8 mouse cellular contexts compared by ENCODE assay signal in genomic region chr14:54576241-54577088, GRCm38 (mm10). TPM values are rescaled to one million over a fixed set of nuclear protein-coding genes. Genes with fewer than 3 reads are reported as not detected.
DNase-seq lines count a peak whose midpoint lies in the region; ATAC-seq lines count a peak whose summit lies in the region.

No protein-coding gene starts in this region.

- peak overlapping the region; percentile 81 for H3K4me2 ChIP-seq in heart, embryonic 11.5 days
- H3K4me2 ChIP-seq in kidney, embryonic 15.5 days, result peak overlapping the region; percentile 84
- peak overlapping the region; percentile 76 for H3K4me2 ChIP-seq in midbrain, embryonic 12.5 days (replicated peaks)

- H3K9ac ChIP-seq in heart, embryonic 11.5 days (ENCODE audit: low read depth, low read length), result peak overlapping the region; percentile 95
- H3K9ac ChIP-seq in kidney, embryonic 15.5 days, result peak overlapping the region; percentile 96
- peak overlapping the region; percentile 87 for H3K9ac ChIP-seq in midbrain, embryonic 12.5 days (replicated peaks)

- peak overlapping the region; percentile 87 for H3K4me3 ChIP-seq in heart, embryonic 11.5 days (ENCODE audit: low read depth, low read length)
- H3K4me3 ChIP-seq in kidney, embryonic 15.5 days (replicated peaks), result peak overlapping the region; percentile 80
- peak overlapping the region; percentile 78 for H3K4me3 ChIP-seq in midbrain, embryonic 12.5 days

- peak; percentile 94 for DNase-seq in heart, adult 11 months
- DNase-seq in heart, adult 8-10 months (ENCODE audit: low spot score), result no peak
- peak; percentile 67 for DNase-seq in adrenal gland, adult 2 months
- DNase-seq in right cerebral cortex, adult 18-20 months, result no peak
- DNase-seq in cerebellum, adult 11 months, result no peak

- no peaks in the 10 kb centered on the region for H3K9me3 ChIP-seq in heart, embryonic 11.5 days (replicated peaks; ENCODE audit: control insufficient read depth, low read length)
- no peaks in the 10 kb centered on the region for H3K9me3 ChIP-seq in kidney, embryonic 15.5 days (replicated peaks)
- no peaks in the 10 kb centered on the region for H3K9me3 ChIP-seq in midbrain, embryonic 12.5 days

- ATAC-seq in heart, embryonic 11.5 days (replicated peaks; ENCODE audit: insufficient number of reproducible peaks, low FRiP score, low TSS enrichment), result no peak
- peak; percentile 8; the same call in 1 of the 2 replicates for ATAC-seq in kidney, embryonic 15.5 days (replicated peaks; ENCODE audit: low FRiP score)
- peak; percentile 7; the same call in 1 of the 2 replicates for ATAC-seq in midbrain, embryonic 12.5 days (ENCODE audit: low FRiP score, low read depth)

- H3K27me3 ChIP-seq in heart, embryonic 11.5 days (ENCODE audit: control insufficient read depth, insufficient read depth, low read length), result no peaks in the 10 kb centered on the region
- no peaks in the 10 kb centered on the region for H3K27me3 ChIP-seq in kidney, embryonic 15.5 days
- H3K27me3 ChIP-seq in midbrain, embryonic 12.5 days, result peaks cover 31% of the 10 kb centered on the region

- WGBS in heart, embryonic 11.5 days (ENCODE audit: insufficient replicate concordance), result under 1% methylated on average over 84 of the region's 84 CpGs
- WGBS in kidney, embryonic 15.5 days, result under 1% methylated on average over 84 of the region's 84 CpGs
- WGBS in midbrain, embryonic 12.5 days, result under 1% methylated on average over 80 of the region's 84 CpGs

- H3K36me3 ChIP-seq in heart, embryonic 11.5 days (ENCODE audit: control insufficient read depth, insufficient read depth, low read length), result peaks cover 1% of the 10 kb centered on the region
- peaks cover 18% of the 10 kb centered on the region for H3K36me3 ChIP-seq in kidney, embryonic 15.5 days
- peaks cover 2% of the 10 kb centered on the region for H3K36me3 ChIP-seq in midbrain, embryonic 12.5 days

- H3K4me1 ChIP-seq in heart, embryonic 11.5 days (ENCODE audit: control insufficient read depth, insufficient read depth, low read length), result peaks cover 31% of the 10 kb centered on the region
- peaks cover 59% of the 10 kb centered on the region for H3K4me1 ChIP-seq in kidney, embryonic 15.5 days
- H3K4me1 ChIP-seq in midbrain, embryonic 12.5 days, result peaks cover 57% of the 10 kb centered on the region

- peak overlapping the region; percentile 93 for H3K27ac ChIP-seq in heart, embryonic 11.5 days (ENCODE audit: low read depth, low read length)
- H3K27ac ChIP-seq in kidney, embryonic 15.5 days, result peak overlapping the region; percentile 95
- H3K27ac ChIP-seq in midbrain, embryonic 12.5 days (replicated peaks), result peak overlapping the region; percentile 82

RNA-seq across cellular contexts. Expression of gene Ajuba, which starts 0.9 kb away (rescaled TPM):
- 1 to 10 TPM; 4.6 to 5.2 (median 4.7) TPM for total RNA-seq in heart, adult 8-10 months (2022)
- total RNA-seq in adrenal gland, adult 2 months (2021), result 10 to 100 TPM; 14.4 to 30.3 TPM
- 47.0 and 56.9 TPM in 2 replicates for polyA plus RNA-seq in adrenal gland, adult 2 months (2012; rRNA removed)
- polyA plus RNA-seq in heart, embryonic 11.5 days (2014; fragmentation: Nextera tagmentation; extraction: Ambion mirVana), result 23.4 and 30.7 TPM in 2 replicates
- polyA plus RNA-seq in kidney, embryonic 15.5 days (2015; fragmentation: Nextera tagmentation; extraction: Ambion mirVana), result 45.9 and 50.4 TPM in 2 replicates
- 41.6 and 46.6 TPM in 2 replicates for polyA plus RNA-seq in midbrain, embryonic 12.5 days (2016; fragmentation: Nextera tagmentation; extraction: Ambion mirVana)

RNA-seq across cellular contexts. Expression of gene Haus4, which starts 22.0 kb away (rescaled TPM):
- total RNA-seq in heart, adult 8-10 months (2022), result 1 to 10 TPM; 3.5 to 6.1 (median 4.1) TPM
- total RNA-seq in adrenal gland, adult 2 months (2021), result 10 to 100 TPM; 13.9 to 26.6 TPM
- polyA plus RNA-seq in adrenal gland, adult 2 months (2012; rRNA removed), result 20.4 and 21.0 TPM in 2 replicates
- 40.1 and 42.8 TPM in 2 replicates for polyA plus RNA-seq in heart, embryonic 11.5 days (2014; fragmentation: Nextera tagmentation; extraction: Ambion mirVana)
- 50.7 and 53.2 TPM in 2 replicates for polyA plus RNA-seq in kidney, embryonic 15.5 days (2015; fragmentation: Nextera tagmentation; extraction: Ambion mirVana)
- polyA plus RNA-seq in midbrain, embryonic 12.5 days (2016; fragmentation: Nextera tagmentation; extraction: Ambion mirVana), result 32.4 and 35.0 TPM in 2 replicates

RNA-seq across cellular contexts. Expression of gene 4931414P19Rik, which starts 29.3 kb away (rescaled TPM):
- 1 to 10 TPM; 2.7 to 5.8 (median 4.7) TPM for total RNA-seq in heart, adult 8-10 months (2022)
- 1 to 10 TPM; 2.9 to 8.2 TPM for total RNA-seq in adrenal gland, adult 2 months (2021)
- polyA plus RNA-seq in adrenal gland, adult 2 months (2012; rRNA removed), result 7.4 and 9.6 TPM in 2 replicates
- 4.4 and 4.5 TPM in 2 replicates for polyA plus RNA-seq in heart, embryonic 11.5 days (2014; fragmentation: Nextera tagmentation; extraction: Ambion mirVana)
- 10.2 and 11.3 TPM in 2 replicates for polyA plus RNA-seq in kidney, embryonic 15.5 days (2015; fragmentation: Nextera tagmentation; extraction: Ambion mirVana)
- 8.2 and 10.4 TPM in 2 replicates for polyA plus RNA-seq in midbrain, embryonic 12.5 days (2016; fragmentation: Nextera tagmentation; extraction: Ambion mirVana)

RNA-seq across cellular contexts. Expression of gene Psmb5, which starts 41.4 kb away (rescaled TPM):
- 100 to 1,000 TPM; 177 to 185 (median 182) TPM for total RNA-seq in heart, adult 8-10 months (2022)
- total RNA-seq in adrenal gland, adult 2 months (2021), result 100 to 1,000 TPM; 317 to 332 TPM
- polyA plus RNA-seq in adrenal gland, adult 2 months (2012; rRNA removed), result 267 and 322 TPM in 2 replicates
- polyA plus RNA-seq in heart, embryonic 11.5 days (2014; fragmentation: Nextera tagmentation; extraction: Ambion mirVana), result 364 and 386 TPM in 2 replicates
- polyA plus RNA-seq in kidney, embryonic 15.5 days (2015; fragmentation: Nextera tagmentation; extraction: Ambion mirVana), result 422 and 424 TPM in 2 replicates
- 363 and 400 TPM in 2 replicates for polyA plus RNA-seq in midbrain, embryonic 12.5 days (2016; fragmentation: Nextera tagmentation; extraction: Ambion mirVana)

RNA-seq across cellular contexts. Expression of gene Psmb11, which starts 44.8 kb away (rescaled TPM):
- total RNA-seq in heart, adult 8-10 months (2022), result not detected
- total RNA-seq in adrenal gland, adult 2 months (2021), result not detected
- polyA plus RNA-seq in adrenal gland, adult 2 months (2012; rRNA removed), result not detected in 2 replicates
- not detected in 2 replicates for polyA plus RNA-seq in heart, embryonic 11.5 days (2014; fragmentation: Nextera tagmentation; extraction: Ambion mirVana)
- not detected in 2 replicates for polyA plus RNA-seq in kidney, embryonic 15.5 days (2015; fragmentation: Nextera tagmentation; extraction: Ambion mirVana)
- not detected in 2 replicates for polyA plus RNA-seq in midbrain, embryonic 12.5 days (2016; fragmentation: Nextera tagmentation; extraction: Ambion mirVana)

Comparison
In these comparisons a context has a peak if more than half of its experiments do, and no peak if none do; other contexts are left out.
1. DNase-seq: peak in heart, adult 11 months (single experiment) and adrenal gland, adult 2 months (single experiment); none in heart, adult 8-10 months (single experiment), right cerebral cortex, adult 18-20 months (single experiment) and cerebellum, adult 11 months (single experiment).
2. Peak in every context shown above with its lines, with median percentiles within 50 percentile points of each other: H3K27ac ChIP-seq, H3K4me2 ChIP-seq, H3K4me3 ChIP-seq and H3K9ac ChIP-seq.